Mouse (Mus musculus): ENCODE measurements around the gene Gm37419.
A peak's percentile ranks its signal among the peaks of the same experiment; 100 is the strongest.

The Gm37419 gene

DNA sequence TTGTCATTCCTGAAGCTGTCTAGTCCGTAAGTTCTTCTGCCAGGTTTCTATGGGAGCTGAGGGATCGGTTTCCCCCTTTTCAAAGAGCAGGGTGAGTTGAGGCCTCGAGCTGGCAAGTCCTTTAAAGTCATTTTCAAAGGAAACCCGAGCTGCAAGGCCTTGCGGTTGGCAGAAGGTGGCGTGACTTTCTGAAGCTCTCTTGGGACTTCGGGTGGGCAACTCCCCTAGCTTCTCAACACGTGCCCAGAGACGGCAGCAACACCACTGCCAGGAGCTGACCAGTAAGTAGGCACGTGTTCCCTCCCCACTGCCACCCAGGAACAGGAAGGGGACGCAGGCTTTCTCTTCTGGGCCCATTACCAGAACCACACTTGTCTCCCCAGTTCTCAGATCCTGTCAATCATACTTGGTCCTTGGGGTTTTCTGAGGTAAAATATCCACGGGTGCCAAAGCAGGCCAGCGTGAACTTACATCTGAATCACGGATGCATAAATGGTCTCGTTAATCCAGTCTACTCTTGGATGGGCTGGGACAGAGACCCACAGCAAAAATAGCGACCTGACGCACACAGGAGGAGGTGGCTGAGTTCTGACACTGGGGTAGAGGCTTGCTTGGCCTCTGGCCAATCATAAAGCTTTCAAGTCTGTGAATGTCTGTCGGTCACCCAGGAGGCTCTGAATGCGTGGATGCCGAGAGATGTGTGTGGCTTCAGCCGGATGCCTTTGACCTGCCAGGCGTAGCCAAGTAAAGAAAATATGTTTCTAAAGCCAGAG is 24.2 kb upstream of the Gm37419 start:
- Histone ChIP-seq H3K4me1 (replicated peaks; ENCODE audit: low read depth, low read length) (peaks cover 7% of the 10 kb centered on the region; the same call in 1 of the 2 replicates), H3K9me3 (ENCODE audit: low read length) (no peaks in the 10 kb centered on the region), H3K4me3 (replicated peaks; ENCODE audit: low read length) (no peak overlapping the region), H3K36me3 (ENCODE audit: insufficient read depth, low read length) (no peaks in the 10 kb centered on the region), H3K27me3 (ENCODE audit: insufficient read depth, low read length) (0 out of 2 replicates have a peak, but pooled peaks cover 3% of the 10 kb centered on the region)
- TF ChIP-seq CTCF (conservative IDR thresholded peaks at IDR 0.05; ENCODE audit: low read length) (no peak), NANOG (IDR thresholded peaks at IDR 0.05; ENCODE audit: borderline replicate concordance, low read length) (no peak), POU5F1 (IDR thresholded peaks at IDR 0.05; ENCODE audit: borderline replicate concordance, low read length) (no peak)

DNA sequence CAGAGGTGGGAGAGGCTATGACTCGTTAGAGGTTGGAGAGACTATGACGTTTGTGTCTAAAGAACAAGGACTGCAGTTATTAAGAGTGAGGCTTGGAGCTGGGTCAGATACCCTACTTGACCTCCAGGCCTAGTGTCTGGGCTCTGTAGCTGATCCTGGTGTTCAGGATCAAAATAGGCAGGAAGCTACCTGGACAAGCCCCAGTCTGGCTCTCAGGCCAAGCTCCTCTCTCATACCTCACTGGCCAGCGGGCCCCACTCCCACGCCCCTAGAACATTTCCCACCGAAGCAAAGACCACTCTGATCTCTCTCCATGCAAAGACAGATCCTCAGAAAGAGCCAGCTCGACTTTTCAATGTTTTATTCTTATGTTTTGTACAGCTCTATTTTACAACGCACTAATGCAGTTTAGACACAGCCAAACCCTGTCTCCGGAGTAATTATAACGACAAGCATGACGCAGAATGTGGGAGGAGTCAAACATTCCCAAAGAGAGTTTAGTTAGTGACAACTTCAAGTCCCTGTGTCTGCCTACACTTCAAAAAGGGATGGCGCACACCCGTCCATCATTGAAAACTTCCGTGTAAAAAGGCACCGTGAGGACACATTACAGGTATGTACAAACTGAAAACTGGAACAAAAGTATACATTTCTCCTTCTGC is 23.4 kb upstream of the Gm37419 start:
- Histone ChIP-seq H3K4me3 (replicated peaks; ENCODE audit: low read length) (no peak overlapping the region), H3K36me3 (ENCODE audit: insufficient read depth, low read length) (no peaks in the 10 kb centered on the region), H3K27me3 (ENCODE audit: insufficient read depth, low read length) (0 out of 2 replicates have a peak, but pooled peaks cover 3% of the 10 kb centered on the region), H3K9me3 (ENCODE audit: low read length) (no peaks in the 10 kb centered on the region), H3K4me1 (replicated peaks; ENCODE audit: low read depth, low read length) (peaks cover 11% of the 10 kb centered on the region; the same call in 1 of the 2 replicates)
- TF ChIP-seq NANOG (IDR thresholded peaks at IDR 0.05; ENCODE audit: borderline replicate concordance, low read length) (no peak), CTCF (conservative IDR thresholded peaks at IDR 0.05; ENCODE audit: low read length) (no peak), POU5F1 (IDR thresholded peaks at IDR 0.05; ENCODE audit: borderline replicate concordance, low read length) (no peak)

DNA sequence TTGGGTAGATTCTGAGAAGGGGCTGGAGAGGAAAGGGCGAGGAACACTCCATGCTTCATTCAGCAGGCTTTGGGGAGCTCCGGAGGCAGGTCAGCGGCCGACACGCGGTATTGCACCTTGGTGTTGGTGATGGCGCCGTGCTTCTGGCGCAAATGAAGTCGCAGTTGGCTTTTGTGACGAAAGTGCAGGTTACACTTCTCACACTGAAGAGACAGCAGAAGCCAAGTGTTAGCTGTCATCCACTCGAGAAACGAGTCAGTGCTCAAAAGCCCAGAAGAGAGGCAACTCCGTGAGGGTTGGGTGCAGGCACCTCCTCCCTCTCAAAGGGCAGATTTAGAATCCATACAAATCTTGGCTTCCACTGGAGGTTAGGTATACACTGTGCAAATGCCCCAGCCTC is 22.2 kb upstream of the Gm37419 start:
- Histone ChIP-seq H3K4me1 (replicated peaks; ENCODE audit: low read depth, low read length) (peaks cover 12% of the 10 kb centered on the region; the same call in 1 of the 2 replicates), H3K9me3 (ENCODE audit: low read length) (no peaks in the 10 kb centered on the region), H3K27me3 (ENCODE audit: insufficient read depth, low read length) (0 out of 2 replicates have a peak, but pooled peaks cover 3% of the 10 kb centered on the region), H3K36me3 (ENCODE audit: insufficient read depth, low read length) (peaks cover 2% of the 10 kb centered on the region; the same call in 1 of the 2 replicates), H3K4me3 (replicated peaks; ENCODE audit: low read length) (no peak overlapping the region)
- TF ChIP-seq NANOG (IDR thresholded peaks at IDR 0.05; ENCODE audit: borderline replicate concordance, low read length) (no peak), CTCF (conservative IDR thresholded peaks at IDR 0.05; ENCODE audit: low read length) (no peak), POU5F1 (IDR thresholded peaks at IDR 0.05; ENCODE audit: borderline replicate concordance, low read length) (no peak)

- no peaks in the 10 kb centered on the region for H3K9me3 ChIP-seq (ENCODE audit: low read length)
- 0 out of 2 replicates have a peak, but pooled peaks cover 3% of the 10 kb centered on the region for H3K27me3 ChIP-seq (ENCODE audit: insufficient read depth, low read length)
- no peak overlapping the region for H3K4me3 ChIP-seq (replicated peaks; ENCODE audit: low read length)
- H3K4me1 ChIP-seq (replicated peaks; ENCODE audit: low read depth, low read length) = peaks cover 12% of the 10 kb centered on the region
- H3K36me3 ChIP-seq (ENCODE audit: insufficient read depth, low read length) = peaks cover 5% of the 10 kb centered on the region; the same call in 1 of the 2 replicates
- TF ChIP-seq CTCF (conservative IDR thresholded peaks at IDR 0.05; ENCODE audit: low read length) (peak; percentile 93), NANOG (IDR thresholded peaks at IDR 0.05; ENCODE audit: borderline replicate concordance, low read length) (no peak)
These were observed 21.0 kb upstream of the Gm37419 start for GRCm38 (mm10) chr16:23967301-23967700.

GRCm38 (mm10) chr16:23968888-23969287 is 19.4 kb upstream of the Gm37419 start:
- TF ChIP-seq POU5F1 (IDR thresholded peaks at IDR 0.05; ENCODE audit: borderline replicate concordance, low read length) (no peak), CTCF (conservative IDR thresholded peaks at IDR 0.05; ENCODE audit: low read length) (no peak), NANOG (IDR thresholded peaks at IDR 0.05; ENCODE audit: borderline replicate concordance, low read length) (no peak)
- H3K4me1 ChIP-seq (replicated peaks; ENCODE audit: low read depth, low read length) = peaks cover 18% of the 10 kb centered on the region
- no peak overlapping the region for H3K4me3 ChIP-seq (replicated peaks; ENCODE audit: low read length)
- no peaks in the 10 kb centered on the region for H3K9me3 ChIP-seq (ENCODE audit: low read length)
- no peaks in the 10 kb centered on the region for H3K27me3 ChIP-seq (ENCODE audit: insufficient read depth, low read length)
- peaks cover 5% of the 10 kb centered on the region; the same call in 1 of the 2 replicates for H3K36me3 ChIP-seq (ENCODE audit: insufficient read depth, low read length)

DNA sequence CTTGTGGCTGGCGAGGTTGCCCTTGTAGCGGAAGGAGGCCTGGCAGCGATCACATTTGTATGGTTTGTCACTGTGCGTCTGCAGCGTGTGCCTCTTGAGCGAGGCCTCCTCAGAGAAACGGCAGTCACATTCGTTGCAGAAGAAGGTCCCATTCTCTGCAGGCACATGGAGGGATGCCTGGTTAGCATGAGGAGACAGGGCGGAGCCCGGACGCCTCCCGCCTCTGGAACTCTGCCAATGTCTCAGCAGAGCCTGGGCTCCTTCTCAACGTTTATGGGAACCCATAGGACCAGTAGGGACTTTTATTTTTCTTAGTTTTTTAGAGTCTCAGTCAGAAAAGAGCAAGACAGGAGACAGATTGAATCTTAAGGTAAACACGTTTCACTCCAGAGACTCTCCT is 18.4 kb upstream of the Gm37419 start:
- Histone ChIP-seq H3K36me3 (ENCODE audit: insufficient read depth, low read length) (peaks cover 5% of the 10 kb centered on the region; the same call in 1 of the 2 replicates), H3K4me3 (replicated peaks; ENCODE audit: low read length) (no peak overlapping the region), H3K9me3 (ENCODE audit: low read length) (no peaks in the 10 kb centered on the region), H3K27me3 (ENCODE audit: insufficient read depth, low read length) (no peaks in the 10 kb centered on the region), H3K4me1 (replicated peaks; ENCODE audit: low read depth, low read length) (peaks cover 18% of the 10 kb centered on the region)
- TF ChIP-seq POU5F1 (IDR thresholded peaks at IDR 0.05; ENCODE audit: borderline replicate concordance, low read length) = no peak
- no peak for TF ChIP-seq NANOG (IDR thresholded peaks at IDR 0.05; ENCODE audit: borderline replicate concordance, low read length)
- TF ChIP-seq CTCF (conservative IDR thresholded peaks at IDR 0.05; ENCODE audit: low read length) = no peak

DNA sequence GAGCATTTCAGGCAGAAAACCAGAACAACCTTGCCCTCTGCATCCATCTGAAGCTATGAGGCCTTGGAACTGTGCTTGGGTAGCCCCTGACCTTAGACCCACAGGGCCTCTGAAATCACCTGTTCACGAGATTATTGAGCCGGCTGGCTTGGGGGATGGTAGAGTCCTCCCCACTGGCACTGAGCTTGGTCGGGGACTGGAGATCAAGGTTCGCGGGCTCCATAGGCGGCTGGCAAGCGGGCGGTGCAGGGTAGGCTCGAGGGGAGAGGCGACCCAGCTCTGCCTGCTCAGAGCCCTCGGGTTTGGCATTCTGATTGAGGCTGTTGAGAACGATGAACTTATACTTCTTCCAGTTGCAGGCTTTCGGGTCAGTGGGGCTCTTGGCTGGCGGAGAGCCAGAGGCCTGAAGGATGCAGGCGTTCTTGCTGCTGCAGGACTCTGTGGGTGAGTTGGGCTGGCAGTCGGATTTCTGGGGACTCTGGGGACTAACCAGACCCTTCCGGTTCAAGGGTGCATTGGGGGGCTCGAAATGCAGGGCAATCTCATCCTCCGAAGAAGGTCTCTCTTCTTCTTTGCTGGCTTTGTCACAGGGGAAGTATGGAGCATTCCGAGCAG is 16.0 kb upstream of the Gm37419 start:
- H3K27me3 ChIP-seq (ENCODE audit: insufficient read depth, low read length) = no peaks in the 10 kb centered on the region
- H3K4me3 ChIP-seq (replicated peaks; ENCODE audit: low read length) = 0 out of 2 replicates have a peak overlapping the region, but pooled peaks have one; percentile 41
- no peaks in the 10 kb centered on the region for H3K9me3 ChIP-seq (ENCODE audit: low read length)
- peaks cover 18% of the 10 kb centered on the region for H3K4me1 ChIP-seq (replicated peaks; ENCODE audit: low read depth, low read length)
- peaks cover 5% of the 10 kb centered on the region; the same call in 1 of the 2 replicates for H3K36me3 ChIP-seq (ENCODE audit: insufficient read depth, low read length)
- TF ChIP-seq POU5F1 (IDR thresholded peaks at IDR 0.05; ENCODE audit: borderline replicate concordance, low read length) (no peak), CTCF (conservative IDR thresholded peaks at IDR 0.05; ENCODE audit: low read length) (no peak), NANOG (IDR thresholded peaks at IDR 0.05; ENCODE audit: borderline replicate concordance, low read length) (no peak)

DNA sequence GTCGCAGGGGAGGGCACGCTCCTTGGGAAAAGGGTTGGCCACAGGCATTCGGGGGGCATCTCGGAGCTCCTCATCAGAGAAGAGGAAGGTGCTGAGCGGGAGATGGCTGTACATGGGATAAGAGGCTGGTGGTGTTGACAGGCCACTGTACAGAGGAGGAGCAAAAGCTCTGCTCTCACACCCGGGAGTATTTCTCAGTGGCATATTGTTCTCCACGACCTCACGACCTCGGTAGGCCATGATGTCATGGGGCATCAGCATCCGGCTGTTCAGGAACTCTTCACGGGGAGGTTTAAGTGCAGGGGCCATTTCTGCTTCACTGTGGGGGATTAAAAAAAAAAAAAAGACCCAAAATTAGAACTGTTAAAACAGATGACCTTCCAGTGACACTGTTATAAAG is 15.4 kb upstream of the Gm37419 start:
- Histone ChIP-seq H3K4me1 (replicated peaks; ENCODE audit: low read depth, low read length) (peaks cover 14% of the 10 kb centered on the region), H3K9me3 (ENCODE audit: low read length) (no peaks in the 10 kb centered on the region), H3K4me3 (replicated peaks; ENCODE audit: low read length) (no peak overlapping the region), H3K36me3 (ENCODE audit: insufficient read depth, low read length) (peaks cover 5% of the 10 kb centered on the region; the same call in 1 of the 2 replicates), H3K27me3 (ENCODE audit: insufficient read depth, low read length) (no peaks in the 10 kb centered on the region; the same call in 1 of the 2 replicates)
- TF ChIP-seq CTCF (conservative IDR thresholded peaks at IDR 0.05; ENCODE audit: low read length) (no peak), NANOG (IDR thresholded peaks at IDR 0.05; ENCODE audit: borderline replicate concordance, low read length) (no peak), POU5F1 (IDR thresholded peaks at IDR 0.05; ENCODE audit: borderline replicate concordance, low read length) (no peak)
